Mouse (Mus musculus) midbrain, embryonic 15.5 days (tissue): Measurements from ENCODE around the gene Smim20. TPM values are rescaled to one million over a fixed set of nuclear protein-coding genes. Genes with fewer than 3 reads are reported as not detected.

Source experiments
- ATAC-seq: fragments of 200-750 bp; cut with Nextera tagmentation; replicated peaks from 2 replicates; pipeline ENCODE4 v1.8.0; 2017; ENCODE audit warnings: moderate TSS enrichment
- H3K27ac ChIP-seq: fragments of 300-500 bp; sonication (generic); 2 replicates; pipeline ENCODE4 v1.5.1; 2015; ENCODE audit warnings: mild to moderate bottlenecking, inconsistent platforms
- H3K27me3 ChIP-seq: fragments of 300-500 bp; sonication (generic); replicated peaks from 2 replicates; pipeline ENCODE4 v1.6.1; 2015; ENCODE audit warnings: inconsistent platforms
- H3K36me3 ChIP-seq: fragments of 300-500 bp; sonication (generic); replicated peaks from 2 replicates; pipeline ENCODE4 v1.6.1; 2015; ENCODE audit warnings: inconsistent platforms
- H3K4me1 ChIP-seq: fragments of 300-500 bp; sonication (generic); 2 replicates; pipeline ENCODE4 v1.6.1; 2015; ENCODE audit warnings: inconsistent platforms
- H3K4me2 ChIP-seq: fragments of 300-500 bp; sonication (generic); 2 replicates; pipeline ENCODE4 v1.6.1; 2015; ENCODE audit warnings: inconsistent platforms, mild to moderate bottlenecking, moderate library complexity
- H3K4me3 ChIP-seq: fragments of 300-500 bp; sonication (generic); 2 replicates; pipeline ENCODE4 v1.5.1; 2015; ENCODE audit warnings: mild to moderate bottlenecking, inconsistent platforms
- H3K9ac ChIP-seq: fragments of 300-500 bp; sonication (generic); 2 replicates; pipeline ENCODE4 v1.6.1; 2015; ENCODE audit warnings: mild to moderate bottlenecking, inconsistent platforms
- H3K9me3 ChIP-seq: fragments of 300-500 bp; sonication (generic); 2 replicates; pipeline ENCODE4 v1.6.1; 2016; ENCODE audit warnings: inconsistent platforms
- WGBS: fragments of 180-500 bp; shearing (Covaris S2); methylation state at CpG from one replicate; pipeline ENCODE4 v1.1.7; 2015; ENCODE audit warnings: mixed read lengths; 5-methylcytosine and 5-hydroxymethylcytosine counted together
- polyA plus RNA-seq: library from polyadenylated mRNA; unstranded; fragments of >200 nt; fragmentation: Nextera tagmentation; extraction: Ambion mirVana; gene quantifications from 2 replicates; pipeline ENCODE4 v1.2.1, GENCODE M21; 2015

Gene Smim20
- polyA plus RNA-seq, 1 experiment from 2014 or later, result 67.8 TPM

DNA sequence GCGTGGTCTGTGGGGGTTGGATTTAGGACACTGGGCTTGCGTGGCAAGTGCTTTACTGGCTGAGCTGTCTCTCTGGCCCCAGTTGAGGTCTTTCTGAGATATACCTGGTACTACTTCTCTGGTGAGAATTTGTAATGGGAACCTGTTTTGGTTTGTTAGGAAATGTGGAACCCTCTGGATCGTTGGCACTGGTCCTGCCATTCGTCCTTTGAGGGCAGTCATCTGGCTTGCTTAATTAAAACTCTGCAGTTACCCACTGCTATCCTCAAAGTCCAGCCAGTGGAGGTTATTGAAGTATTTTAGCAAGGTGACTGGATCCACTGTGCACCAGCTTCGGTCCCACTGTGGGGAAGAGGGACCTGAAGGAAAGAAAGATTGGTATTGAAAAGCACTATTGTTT, 2.9 kb downstream of the Smim20 start:
- H3K36me3 ChIP-seq, result no peaks in the 10 kb centered on the region
- H3K4me1 ChIP-seq, result peaks cover 23% of the 10 kb centered on the region
- H3K9ac ChIP-seq, result no peak overlapping the region
- no peaks in the 10 kb centered on the region for H3K9me3 ChIP-seq
- 92% methylated on average over 5 of the region's 5 CpGs for WGBS
- no peak for ATAC-seq
- H3K27me3 ChIP-seq, result no peaks in the 10 kb centered on the region
- no peak overlapping the region for H3K4me3 ChIP-seq
- H3K27ac ChIP-seq, result no peak overlapping the region
- no peak overlapping the region for H3K4me2 ChIP-seq

DNA sequence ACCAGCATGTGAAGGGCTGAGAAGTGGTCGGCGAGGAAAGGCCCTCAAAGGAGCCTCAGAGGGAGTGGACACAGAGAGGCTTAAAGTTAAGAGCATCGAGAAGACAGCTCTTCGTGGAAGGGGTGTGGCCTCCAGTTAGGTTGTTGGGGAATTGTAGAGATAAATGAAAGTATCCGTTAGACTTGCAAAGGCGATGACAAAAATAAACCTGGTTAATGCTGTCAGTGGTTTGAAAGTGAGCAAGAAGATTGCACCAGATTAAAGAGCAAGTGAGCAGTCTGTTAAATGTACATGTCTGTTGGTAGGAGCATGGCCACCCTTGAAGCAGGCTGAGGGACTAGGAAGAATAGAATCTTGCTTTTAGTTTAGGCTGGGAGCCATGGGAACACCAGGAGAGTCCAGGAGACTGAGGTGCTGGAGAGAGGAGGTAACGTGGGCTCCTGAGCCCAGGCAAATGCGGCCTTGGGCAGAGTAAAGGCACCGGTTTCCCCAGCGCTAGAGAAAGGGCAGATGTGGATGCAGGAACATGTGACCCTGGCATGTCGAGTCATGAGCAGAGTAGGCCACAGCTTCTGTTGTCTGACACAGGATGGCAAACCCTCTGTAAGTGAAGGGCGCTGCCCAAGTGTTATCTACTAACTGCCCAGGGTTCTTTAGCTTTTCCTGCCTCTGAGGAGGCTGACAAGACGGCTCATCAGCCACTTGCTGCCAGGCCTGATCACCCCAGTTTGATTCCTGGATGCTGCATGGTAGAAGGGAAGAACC, 4.2 kb downstream of the Smim20 start:
- Histone ChIP-seq H3K36me3 (no peaks in the 10 kb centered on the region), H3K4me1 (peaks cover 30% of the 10 kb centered on the region), H3K27me3 (no peaks in the 10 kb centered on the region), H3K4me3 (no peak overlapping the region), H3K9me3 (no peaks in the 10 kb centered on the region), H3K9ac (no peak overlapping the region), H3K4me2 (no peak overlapping the region), H3K27ac (no peak overlapping the region)
- 92% methylated on average over 13 of the region's 13 CpGs for WGBS
- no peak for ATAC-seq

DNA sequence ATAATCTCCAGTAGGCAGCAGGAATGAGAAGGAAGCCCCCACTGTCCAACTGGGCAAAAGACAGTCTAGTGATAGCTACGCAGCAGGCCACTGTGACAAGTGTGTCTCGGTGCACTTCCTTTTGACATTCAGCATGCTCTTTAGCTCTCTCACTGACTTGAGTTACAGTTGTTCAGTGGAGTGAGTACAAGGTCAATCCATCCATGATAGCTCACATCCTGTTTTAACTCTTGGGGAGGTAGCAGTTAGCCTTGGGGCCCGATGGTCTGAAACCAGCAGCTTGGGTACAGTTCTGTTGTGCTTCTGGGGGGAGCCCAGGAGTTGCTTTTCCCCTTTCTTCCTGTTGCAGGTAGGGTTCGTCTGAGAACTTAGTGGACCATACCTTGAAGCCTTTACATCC, 5.7 kb downstream of the Smim20 start:
- H3K4me1 ChIP-seq, result peaks cover 22% of the 10 kb centered on the region
- no peaks in the 10 kb centered on the region for H3K27me3 ChIP-seq
- no peak overlapping the region for H3K4me3 ChIP-seq
- no peak overlapping the region for H3K4me2 ChIP-seq
- no peak for ATAC-seq
- H3K9ac ChIP-seq, result no peak overlapping the region
- no peaks in the 10 kb centered on the region for H3K36me3 ChIP-seq
- no peaks in the 10 kb centered on the region for H3K9me3 ChIP-seq
- WGBS, result 93% methylated on average over 4 of the region's 4 CpGs
- H3K27ac ChIP-seq, result no peak overlapping the region

DNA sequence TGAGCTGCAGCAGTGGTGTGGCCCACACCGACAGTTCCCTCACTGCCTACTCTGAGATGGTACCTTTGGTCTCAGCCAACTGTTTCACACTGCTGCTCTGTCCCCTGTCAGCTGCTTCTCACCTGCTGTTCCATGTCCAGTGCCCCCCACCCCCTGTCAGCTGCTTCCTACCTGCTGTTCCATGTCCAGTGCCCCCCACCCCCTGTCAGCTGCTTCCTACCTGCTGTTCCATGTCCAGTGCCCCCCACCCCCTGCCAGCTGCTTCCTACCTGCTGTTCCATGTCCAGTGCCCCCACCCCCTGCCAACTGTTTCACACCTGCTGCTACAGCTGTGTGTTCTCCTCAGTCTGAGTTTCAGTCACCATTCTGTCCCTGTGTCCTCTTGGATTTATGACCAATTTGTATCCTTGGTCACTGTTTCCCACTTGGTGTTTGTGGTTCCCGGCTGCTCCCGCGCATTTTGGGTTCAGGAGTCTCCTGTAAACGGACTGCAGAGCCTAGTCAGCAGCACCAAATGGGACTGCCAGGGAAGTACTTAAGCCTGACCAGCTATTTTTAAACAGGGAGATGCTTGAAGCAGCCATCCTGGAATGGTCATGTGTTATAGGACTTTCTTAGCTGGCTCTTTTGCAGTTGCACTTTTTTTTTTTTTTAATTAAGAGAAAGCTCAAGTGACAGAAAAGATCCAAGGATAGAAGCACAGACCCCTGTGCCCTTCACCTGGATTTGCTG, 7.0 kb downstream of the Smim20 start:
- peaks cover 15% of the 10 kb centered on the region for H3K4me1 ChIP-seq
- ATAC-seq, result no peak
- no peaks in the 10 kb centered on the region for H3K9me3 ChIP-seq
- H3K4me2 ChIP-seq, result no peak overlapping the region
- no peaks in the 10 kb centered on the region for H3K36me3 ChIP-seq
- H3K27ac ChIP-seq, result no peak overlapping the region
- WGBS, result 96% methylated on average over 5 of the region's 5 CpGs
- H3K9ac ChIP-seq, result no peak overlapping the region
- H3K4me3 ChIP-seq, result no peak overlapping the region
- H3K27me3 ChIP-seq, result no peaks in the 10 kb centered on the region

DNA sequence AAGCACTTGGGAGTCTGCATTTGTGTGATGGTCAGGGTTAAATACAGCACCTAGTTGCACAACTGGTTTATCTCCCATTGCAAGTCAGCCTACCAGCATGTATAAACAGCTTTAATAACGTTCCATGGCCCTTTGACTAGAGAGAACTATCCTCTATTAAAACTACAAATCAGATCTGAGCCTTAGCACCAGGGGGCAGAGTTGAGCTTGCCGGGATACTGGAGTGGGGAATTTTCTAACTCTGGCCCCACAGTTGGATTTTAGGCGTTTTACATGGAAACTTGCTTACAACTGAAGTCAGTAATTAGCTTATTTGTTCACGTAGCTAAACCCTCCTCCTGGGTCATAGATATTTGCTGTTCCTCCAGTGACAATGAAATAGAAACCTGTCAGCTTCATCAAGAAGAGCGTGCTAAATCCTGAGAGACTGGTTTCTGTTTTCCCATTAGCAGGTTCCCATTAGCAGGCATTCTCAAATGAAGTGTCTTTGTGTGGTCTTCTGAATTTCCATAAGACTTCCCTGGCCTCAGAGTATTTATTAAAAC, 8.0 kb downstream of the Smim20 start:
- H3K4me3 ChIP-seq, result no peak overlapping the region
- no peak overlapping the region for H3K4me2 ChIP-seq
- ATAC-seq, result no peak
- no peaks in the 10 kb centered on the region for H3K9me3 ChIP-seq
- no peak overlapping the region; the same call in 1 of the 2 replicates for H3K27ac ChIP-seq
- H3K9ac ChIP-seq, result no peak overlapping the region
- 33% methylated on average over 5 of the region's 5 CpGs for WGBS
- no peaks in the 10 kb centered on the region for H3K36me3 ChIP-seq
- peaks cover 15% of the 10 kb centered on the region for H3K4me1 ChIP-seq
- no peaks in the 10 kb centered on the region for H3K27me3 ChIP-seq

DNA sequence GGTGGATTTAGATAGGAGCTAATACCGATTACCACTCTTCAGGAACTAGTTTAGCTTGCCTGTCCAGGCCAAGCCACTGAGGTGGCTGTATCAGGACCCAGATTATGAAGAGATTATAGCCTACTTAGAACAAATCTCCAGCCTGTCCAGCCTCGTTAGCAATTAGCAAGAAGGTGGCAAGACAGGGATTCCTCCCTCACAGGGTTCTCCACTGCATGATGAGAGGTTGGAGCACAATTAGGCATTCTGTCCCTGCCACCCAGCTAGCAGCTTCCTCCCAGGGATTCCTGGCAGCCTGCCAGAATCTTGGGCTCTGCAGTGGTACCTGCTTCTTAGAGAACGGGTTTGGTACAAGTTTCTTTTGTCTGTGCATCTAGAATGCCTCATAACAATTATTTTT, 8.5 kb downstream of the Smim20 start:
- Histone ChIP-seq H3K4me1 (peaks cover 15% of the 10 kb centered on the region), H3K27me3 (no peaks in the 10 kb centered on the region), H3K27ac (no peak overlapping the region; the same call in 1 of the 2 replicates), H3K4me2 (no peak overlapping the region), H3K9me3 (no peaks in the 10 kb centered on the region), H3K4me3 (no peak overlapping the region), H3K9ac (no peak overlapping the region), H3K36me3 (no peaks in the 10 kb centered on the region)
- peak; percentile 34; the same call in 1 of the 2 replicates for ATAC-seq
- 32% methylated on average over 3 of the region's 3 CpGs for WGBS

DNA sequence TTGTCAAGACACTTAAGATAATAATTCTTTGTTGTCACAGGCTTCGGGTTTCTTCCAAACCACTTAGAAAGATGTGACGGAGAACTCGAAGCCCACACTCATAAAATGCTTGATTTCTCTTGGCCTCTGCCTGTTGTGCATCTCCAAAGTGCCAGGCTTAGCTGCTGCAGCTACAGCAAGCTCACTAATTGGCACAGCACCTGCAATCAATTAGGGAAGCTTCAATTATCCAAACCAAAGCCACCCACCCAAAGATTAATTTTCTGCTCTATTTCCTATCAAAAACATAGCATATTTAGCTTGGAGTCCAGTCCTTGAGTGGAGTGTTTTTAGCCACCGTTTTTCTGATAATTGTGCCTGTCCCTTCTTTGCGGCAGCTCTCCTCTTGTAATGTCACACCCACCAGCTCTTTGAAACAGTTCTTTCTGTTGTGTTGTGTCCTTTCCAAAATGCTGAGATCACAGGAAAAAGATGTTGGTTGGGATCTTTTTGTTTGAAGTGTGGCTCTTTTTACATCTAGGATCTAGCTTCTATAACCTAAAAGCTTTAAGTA, 9.7 kb downstream of the Smim20 start:
- 67% methylated on average over 5 of the region's 5 CpGs for WGBS

DNA sequence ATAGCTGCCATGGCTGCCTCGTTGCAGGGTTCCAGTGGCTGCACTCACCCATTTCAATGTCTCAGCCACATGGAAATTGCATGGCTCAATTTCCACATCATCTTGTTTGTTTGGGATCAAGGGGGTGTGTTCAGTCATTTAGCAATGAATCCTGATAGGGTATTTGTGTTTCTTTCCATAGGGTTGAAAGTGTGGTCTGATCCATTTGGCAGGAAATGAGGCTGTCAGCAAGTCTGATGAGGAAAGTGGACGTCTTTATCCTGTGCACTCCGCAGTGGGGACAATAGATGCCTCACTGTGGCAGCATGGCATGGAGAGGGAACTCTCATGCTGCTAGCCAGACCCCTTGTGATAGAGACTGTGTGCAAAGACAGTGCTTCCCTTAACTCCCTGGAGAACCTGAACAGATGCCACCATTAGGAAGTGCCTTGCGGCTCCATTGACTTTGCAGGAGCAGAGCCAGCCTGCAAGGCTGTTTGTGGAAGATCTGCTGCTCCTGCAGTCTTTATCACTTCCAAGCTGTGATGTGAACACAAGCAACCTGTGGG, 10.9 kb downstream of the Smim20 start:
- no peak for ATAC-seq
- no peaks in the 10 kb centered on the region for H3K27me3 ChIP-seq
- peaks cover 15% of the 10 kb centered on the region for H3K4me1 ChIP-seq
- no peak overlapping the region for H3K9ac ChIP-seq
- 35% methylated on average over 4 of the region's 4 CpGs for WGBS
- no peak overlapping the region for H3K27ac ChIP-seq
- no peak overlapping the region for H3K4me3 ChIP-seq
- no peaks in the 10 kb centered on the region for H3K36me3 ChIP-seq
- no peak overlapping the region for H3K4me2 ChIP-seq
- H3K9me3 ChIP-seq, result no peaks in the 10 kb centered on the region

More for the DNA sequence above, 9.7 kb downstream of the Smim20 start:
- H3K4me2 ChIP-seq, result no peak overlapping the region
- no peak for ATAC-seq
- no peak overlapping the region for H3K4me3 ChIP-seq
- peaks cover 15% of the 10 kb centered on the region for H3K4me1 ChIP-seq
- no peak overlapping the region for H3K27ac ChIP-seq
- no peaks in the 10 kb centered on the region for H3K9me3 ChIP-seq
- no peaks in the 10 kb centered on the region for H3K27me3 ChIP-seq
- no peak overlapping the region for H3K9ac ChIP-seq
- no peaks in the 10 kb centered on the region for H3K36me3 ChIP-seq

DNA sequence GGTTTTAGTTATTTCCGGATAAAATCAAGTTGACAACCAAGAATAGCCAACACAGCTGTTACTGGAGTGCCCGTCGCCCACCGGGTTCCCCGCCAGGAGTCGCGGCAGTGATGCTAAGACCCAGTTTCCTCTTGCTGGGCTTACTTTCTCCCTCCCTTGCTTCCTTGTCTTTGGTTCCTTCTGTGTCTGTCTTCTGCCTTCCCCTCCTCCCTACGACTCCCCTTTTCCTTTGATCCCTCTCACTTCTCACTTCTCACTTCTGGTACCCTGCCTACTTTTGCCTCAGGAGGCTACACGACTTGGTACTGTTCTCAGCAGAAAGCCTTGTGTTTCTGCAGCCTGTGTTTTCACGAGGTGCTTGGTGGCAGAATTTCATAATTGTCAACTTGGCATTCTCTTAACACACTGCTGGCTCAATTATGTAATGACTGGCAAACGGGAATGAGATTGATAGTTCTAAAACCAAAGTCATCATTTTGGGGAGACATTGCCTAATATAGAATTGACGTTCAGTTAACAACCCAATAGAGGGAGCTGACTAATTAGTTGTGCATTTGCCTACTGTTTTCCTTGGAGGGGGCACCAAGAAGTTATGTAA, 12.4 kb downstream of the Smim20 start:
- H3K9me3 ChIP-seq, result no peaks in the 10 kb centered on the region
- peaks cover 15% of the 10 kb centered on the region for H3K4me1 ChIP-seq
- WGBS, result 85% methylated on average over 12 of the region's 12 CpGs
- no peak overlapping the region for H3K4me3 ChIP-seq
- H3K9ac ChIP-seq, result no peak overlapping the region
- ATAC-seq, result no peak
- no peak overlapping the region for H3K27ac ChIP-seq
- H3K36me3 ChIP-seq, result no peaks in the 10 kb centered on the region
- H3K4me2 ChIP-seq, result no peak overlapping the region
- H3K27me3 ChIP-seq, result no peaks in the 10 kb centered on the region

DNA sequence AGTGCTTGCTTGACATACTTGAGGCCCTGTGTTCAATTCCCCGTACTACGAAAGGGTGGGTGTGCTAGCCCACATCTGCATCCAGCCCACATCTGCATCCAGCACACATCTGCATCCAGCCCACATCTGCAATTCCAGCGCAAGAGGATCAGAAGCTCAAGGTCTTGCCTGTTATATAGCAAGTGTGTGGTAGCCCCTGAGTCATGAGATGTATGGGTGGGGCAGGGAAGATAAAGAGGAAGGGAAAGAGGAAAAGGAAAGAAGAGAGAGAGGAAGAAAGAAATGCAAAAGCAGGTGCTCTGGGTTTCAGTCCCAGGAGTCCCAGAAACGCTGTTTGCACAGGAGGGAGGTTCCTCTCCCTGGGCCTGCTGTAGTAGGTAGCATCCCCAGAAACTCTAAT, 15.6 kb downstream of the Smim20 start:
- Histone ChIP-seq H3K27ac (no peak overlapping the region), H3K4me1 (0 out of 2 replicates have a peak, but pooled peaks cover 3% of the 10 kb centered on the region), H3K9me3 (no peaks in the 10 kb centered on the region), H3K27me3 (no peaks in the 10 kb centered on the region), H3K4me2 (no peak overlapping the region), H3K9ac (no peak overlapping the region), H3K4me3 (no peak overlapping the region), H3K36me3 (no peaks in the 10 kb centered on the region)
- ATAC-seq, result no peak
- 92% methylated on average over 4 of the region's 4 CpGs for WGBS

DNA sequence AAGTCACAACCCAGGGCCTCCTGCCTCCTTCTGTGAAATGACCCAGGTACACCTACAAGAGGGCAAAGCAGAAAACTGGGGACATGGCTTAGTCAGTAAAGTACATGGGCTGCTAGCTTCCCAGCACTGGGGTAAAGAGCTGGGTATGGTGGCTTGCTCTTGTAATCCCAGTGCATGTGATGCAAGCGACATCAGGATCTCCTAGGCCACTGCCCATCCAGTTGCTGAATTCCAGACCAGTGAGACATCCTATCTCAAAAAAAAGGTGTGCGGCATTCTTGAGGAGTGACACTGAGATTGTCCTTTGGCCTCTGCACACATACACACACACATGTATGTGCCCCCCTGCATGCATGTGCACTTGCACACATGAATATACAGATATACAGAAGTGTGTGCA, 19.5 kb downstream of the Smim20 start:
- ATAC-seq, result no peak
- H3K4me2 ChIP-seq, result no peak overlapping the region
- H3K27ac ChIP-seq, result no peak overlapping the region
- WGBS, result 97% methylated on average over 2 of the region's 2 CpGs
- no peak overlapping the region for H3K9ac ChIP-seq
- H3K4me3 ChIP-seq, result no peak overlapping the region
- 0 out of 2 replicates have a peak, but pooled peaks cover 3% of the 10 kb centered on the region for H3K4me1 ChIP-seq
- H3K9me3 ChIP-seq, result no peaks in the 10 kb centered on the region
- no peaks in the 10 kb centered on the region for H3K36me3 ChIP-seq
- H3K27me3 ChIP-seq, result no peaks in the 10 kb centered on the region

DNA sequence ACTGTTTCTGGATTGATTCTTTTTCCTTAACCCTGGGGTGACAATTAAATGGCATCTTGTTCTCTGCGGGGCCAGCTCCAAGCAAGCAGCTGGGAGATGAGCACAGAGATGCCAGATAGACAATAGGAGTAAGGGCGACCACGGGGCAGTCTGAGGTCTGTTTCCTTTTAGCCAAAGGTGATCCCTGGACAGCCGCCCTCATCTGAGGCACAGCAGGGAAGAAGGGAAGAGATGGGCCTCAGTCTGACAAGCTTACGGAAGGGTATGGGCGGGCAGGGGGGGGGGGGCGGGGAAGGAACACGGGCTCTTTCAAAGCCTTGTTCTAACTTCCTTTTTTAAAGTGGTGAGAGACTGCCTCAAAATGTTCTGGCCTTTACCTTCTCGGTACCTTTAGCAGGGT, 22.6 kb downstream of the Smim20 start:
- WGBS, result 23% methylated on average over 9 of the region's 9 CpGs
- H3K9me3 ChIP-seq, result no peaks in the 10 kb centered on the region
- H3K36me3 ChIP-seq, result no peaks in the 10 kb centered on the region
- no peak overlapping the region for H3K27ac ChIP-seq
- no peak overlapping the region for H3K4me2 ChIP-seq
- H3K9ac ChIP-seq, result no peak overlapping the region
- no peaks in the 10 kb centered on the region for H3K27me3 ChIP-seq
- 0 out of 2 replicates have a peak, but pooled peaks cover 2% of the 10 kb centered on the region for H3K4me1 ChIP-seq
- H3K4me3 ChIP-seq, result no peak overlapping the region
- ATAC-seq, result no peak
